Mouse (Mus musculus) kidney, adult 2 months (tissue): ENCODE results near the gene Fhl5. TPM values are rescaled to one million over a fixed set of nuclear protein-coding genes. Genes with fewer than 3 reads are reported as not detected.

Experiments used
- DNase-seq: peaks from one replicate; pipeline ENCODE4 v3.0.0; 2021
- H3K27ac ChIP-seq: fragments of 200-500 bp; 2 replicates; pipeline ENCODE4 v1.5.1; 2012; ENCODE audit warnings: low read depth, low read length, control low read depth, inconsistent platforms; ENCODE audit not compliant: insufficient read depth
- H3K27me3 ChIP-seq: fragments of 200-500 bp; replicated peaks from 2 replicates; pipeline ENCODE4 v1.6.1; 2012; ENCODE audit warnings: mild to moderate bottlenecking, moderate library complexity, low read length, inconsistent platforms; ENCODE audit not compliant: control insufficient read depth, insufficient read depth
- H3K36me3 ChIP-seq: fragments of 200-500 bp; 2 replicates; pipeline ENCODE4 v1.6.1; 2012; ENCODE audit warnings: mild to moderate bottlenecking, moderate library complexity, low read length, inconsistent platforms; ENCODE audit not compliant: control insufficient read depth, insufficient read depth
- H3K4me1 ChIP-seq: fragments of 200-500 bp; 2 replicates; pipeline ENCODE4 v1.6.1; 2011; ENCODE audit warnings: low read length; ENCODE audit not compliant: control insufficient read depth, insufficient read depth
- H3K4me3 ChIP-seq: fragments of 200-500 bp; 2 replicates; pipeline ENCODE4 v1.5.1; 2011; ENCODE audit warnings: mild to moderate bottlenecking, low read depth, low read length, control low read depth; ENCODE audit not compliant: insufficient read depth
- CTCF ChIP-seq: fragments of 200-500 bp; conservative IDR thresholded peaks from 2 replicates; pipeline ENCODE4 v1.5.1; 2011; ENCODE audit warnings: low read depth, mild to moderate bottlenecking, control low read depth, low read length, moderate library complexity, mixed read lengths; ENCODE audit not compliant: insufficient read depth, insufficient read length
- POLR2A ChIP-seq: fragments of 200-500 bp; IDR thresholded peaks from one replicate; pipeline ENCODE4 v1.6.1; 2011; ENCODE audit warnings: low read depth, low read length, control low read depth
- WGBS: fragments of 180-500 bp; shearing (Covaris S2); methylation state at CpG from one replicate; pipeline ENCODE4 v1.1.7; 2018; 5-methylcytosine and 5-hydroxymethylcytosine counted together
- polyA plus RNA-seq: library from polyadenylated mRNA; depleted of rRNA; stranded (reverse); fragments of >200 nt; gene quantifications from 2 replicates; pipeline ENCODE4 v1.2.3, GENCODE M21; 2012; rRNA removed

Gene Fhl5
- polyA plus RNA-seq, 1 experiment: not detected

DNA sequence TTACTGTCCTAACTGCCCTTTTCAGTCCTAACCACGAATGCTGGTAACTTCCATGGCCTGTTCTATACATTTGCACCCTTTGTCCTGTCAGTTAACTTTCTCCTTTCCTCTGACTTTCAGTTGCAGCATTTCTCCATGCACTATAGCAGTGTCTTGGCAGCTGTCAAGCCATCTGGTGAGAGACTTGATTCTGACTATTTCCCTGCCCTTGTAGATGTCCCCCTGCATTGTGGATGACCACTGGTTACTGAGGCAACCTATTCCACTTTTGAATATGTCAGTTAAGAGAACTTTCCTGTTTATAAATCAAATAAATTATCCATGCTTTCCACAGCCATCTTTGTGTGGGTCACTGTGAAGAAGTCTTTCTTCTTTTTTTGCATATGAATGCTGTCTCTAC, 45.4 kb downstream of the Fhl5 start:
- Histone ChIP-seq H3K27ac (no peak overlapping the region), H3K36me3 (no peaks in the 10 kb centered on the region), H3K27me3 (no peaks in the 10 kb centered on the region), H3K4me1 (no peaks in the 10 kb centered on the region), H3K4me3 (no peak overlapping the region)
- WGBS: 58% methylated on average over 1 of the region's 1 CpGs
- TF ChIP-seq POLR2A (no peak), CTCF (no peak)
- no peak for DNase-seq

- Histone ChIP-seq H3K27me3 (no peaks in the 10 kb centered on the region), H3K36me3 (no peaks in the 10 kb centered on the region), H3K4me3 (no peak overlapping the region), H3K27ac (no peak overlapping the region), H3K4me1 (no peaks in the 10 kb centered on the region)
- peak; percentile 31 for DNase-seq
- TF ChIP-seq POLR2A: no peak
- no peak; the same call in 1 of the 2 replicates for TF ChIP-seq CTCF
- 63% methylated on average over 4 of the region's 4 CpGs for WGBS
Observed at GRCm38 (mm10) chr4:25179617-25180208, 63.0 kb downstream of the Fhl5 start.

Other genes with a start within 250 kb of the Fhl5 start
- gene Ufl1, start 38.9 kb upstream of the Fhl5 start, polyA plus RNA-seq: 3.2 and 5.0 TPM in 2 replicates